Mouse (Mus musculus) lung, postnatal 0 days (tissue): ENCODE measurements at regions not wholly inside any gene's neighbourhood (a gene's known extent, or its start where the extent isn't known, plus 50 kb on each side); places are given as distances from the start of the nearest gene placed in this dataset.

ENCODE experiments used
- ATAC-seq: fragments of 200-750 bp; cut with Nextera tagmentation; 2 replicates; pipeline ENCODE4 v1.8.0; 2017; ENCODE audit warnings: moderate library complexity
- DNase-seq: peaks from one replicate; pipeline ENCODE4 v3.0.0-alpha.2; 2016; ENCODE audit warnings: low spot score
- H3K27ac ChIP-seq: fragments of 300-500 bp; sonication (generic); 2 replicates; pipeline ENCODE4 v1.5.1; 2014; ENCODE audit warnings: antibody characterized with exemption, mild to moderate bottlenecking, low read length, mixed read lengths
- H3K27me3 ChIP-seq: fragments of 300-500 bp; sonication (generic); replicated peaks from 2 replicates; pipeline ENCODE4 v1.6.1; 2014; ENCODE audit warnings: low read length, mixed read lengths; ENCODE audit not compliant: insufficient read depth
- H3K36me3 ChIP-seq: fragments of 300-500 bp; sonication (generic); 2 replicates; pipeline ENCODE4 v1.6.1; 2014; ENCODE audit warnings: low read length, mixed read lengths; ENCODE audit not compliant: insufficient read depth
- H3K4me1 ChIP-seq: fragments of 300-500 bp; sonication (generic); 2 replicates; pipeline ENCODE4 v1.6.1; 2014; ENCODE audit warnings: antibody characterized with exemption, low read depth, low read length, mixed read lengths; ENCODE audit not compliant: insufficient read depth
- H3K4me2 ChIP-seq: fragments of 300-500 bp; sonication (generic); replicated peaks from 2 replicates; pipeline ENCODE4 v1.6.1; 2014; ENCODE audit warnings: low read depth, mild to moderate bottlenecking, low read length, moderate library complexity, mixed read lengths
- H3K4me3 ChIP-seq: fragments of 300-500 bp; sonication (generic); 2 replicates; pipeline ENCODE4 v1.5.1; 2014; ENCODE audit warnings: low read depth, low read length
- H3K9ac ChIP-seq: fragments of 300-500 bp; sonication (generic); replicated peaks from 2 replicates; pipeline ENCODE4 v1.6.1; 2014; ENCODE audit warnings: low read depth, mild to moderate bottlenecking
- H3K9me3 ChIP-seq: fragments of 300-500 bp; sonication (generic); 2 replicates; pipeline ENCODE4 v1.6.1; 2016; ENCODE audit warnings: low read length, mixed read lengths
- CTCF ChIP-seq: IDR thresholded peaks from 2 replicates; pipeline ENCODE4 v1.5.1; 2016; ENCODE audit warnings: antibody characterized with exemption, mild to moderate bottlenecking
- EP300 ChIP-seq: IDR thresholded peaks from 2 replicates; pipeline ENCODE4 v1.6.1; 2016; ENCODE audit warnings: antibody characterized with exemption, mild to moderate bottlenecking, control low read depth
- WGBS: fragments of 180-500 bp; shearing (Covaris S2); extraction: QIAGEN DNeasy Blood & Tissue Kit; methylation state at CpG from one replicate; pipeline ENCODE4 v1.1.7; 2014; 5-methylcytosine and 5-hydroxymethylcytosine counted together

DNA sequence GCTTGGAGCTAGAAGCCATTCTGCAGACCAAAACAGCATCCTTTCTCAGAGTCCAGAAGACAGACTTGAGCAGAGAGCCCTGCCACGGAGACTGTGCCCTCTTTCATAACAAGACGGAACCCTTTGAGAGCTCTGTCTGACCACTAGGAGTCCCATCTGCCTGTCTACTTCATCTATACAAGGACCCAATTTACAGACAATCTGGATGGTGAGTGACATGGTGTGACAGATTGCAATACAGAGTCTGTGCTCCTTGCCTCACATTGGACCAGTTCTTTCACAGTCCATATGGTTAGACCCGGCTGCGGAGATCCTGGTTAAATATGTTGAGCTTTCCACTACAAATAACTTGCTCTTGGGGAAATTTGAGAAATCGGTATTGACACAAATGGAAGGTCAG, 410.9 kb downstream of the Gxylt1 start:
- ATAC-seq (no peak), DNase-seq (no peak)
- no peaks in the 10 kb centered on the region for H3K36me3 ChIP-seq
- no peaks in the 10 kb centered on the region for H3K4me1 ChIP-seq
- H3K4me3 ChIP-seq, result no peak overlapping the region
- H3K27me3 ChIP-seq, result no peaks in the 10 kb centered on the region
- H3K9me3 ChIP-seq, result no peaks in the 10 kb centered on the region
- no peak overlapping the region for H3K27ac ChIP-seq
- 74% methylated on average over 5 of the region's 5 CpGs for WGBS
- no peak overlapping the region for H3K9ac ChIP-seq
- H3K4me2 ChIP-seq, result no peak overlapping the region
- TF ChIP-seq CTCF (no peak; the same call in 1 of the 2 replicates), EP300 (no peak)

DNA sequence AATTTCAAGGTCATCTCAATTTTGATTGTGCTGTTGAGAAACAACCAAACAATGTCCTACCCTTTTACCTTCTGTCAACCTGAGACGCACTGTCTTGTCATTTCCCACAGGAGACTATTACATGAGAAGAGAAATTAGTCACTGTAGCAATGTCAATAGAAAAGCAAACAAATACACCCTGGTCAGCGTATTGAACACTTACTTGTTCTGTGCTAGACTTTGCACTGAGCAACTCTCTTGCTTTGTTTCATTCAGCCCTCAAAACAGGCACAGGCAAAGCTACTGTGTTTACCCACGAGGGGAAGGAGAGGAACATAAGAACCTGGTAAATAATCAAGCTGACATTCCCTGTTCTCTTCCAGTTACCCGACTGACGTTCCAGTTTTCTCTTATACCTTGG, 424.1 kb downstream of the Gxylt1 start:
- ATAC-seq (no peak), DNase-seq (no peak)
- WGBS, result 24% methylated on average over 5 of the region's 5 CpGs
- no peak overlapping the region for H3K4me2 ChIP-seq
- no peaks in the 10 kb centered on the region for H3K36me3 ChIP-seq
- TF ChIP-seq EP300 (no peak), CTCF (no peak)
- H3K4me1 ChIP-seq, result no peaks in the 10 kb centered on the region
- no peaks in the 10 kb centered on the region for H3K9me3 ChIP-seq
- no peak overlapping the region for H3K9ac ChIP-seq
- H3K27ac ChIP-seq, result no peak overlapping the region
- no peak overlapping the region for H3K4me3 ChIP-seq
- H3K27me3 ChIP-seq, result no peaks in the 10 kb centered on the region

DNA sequence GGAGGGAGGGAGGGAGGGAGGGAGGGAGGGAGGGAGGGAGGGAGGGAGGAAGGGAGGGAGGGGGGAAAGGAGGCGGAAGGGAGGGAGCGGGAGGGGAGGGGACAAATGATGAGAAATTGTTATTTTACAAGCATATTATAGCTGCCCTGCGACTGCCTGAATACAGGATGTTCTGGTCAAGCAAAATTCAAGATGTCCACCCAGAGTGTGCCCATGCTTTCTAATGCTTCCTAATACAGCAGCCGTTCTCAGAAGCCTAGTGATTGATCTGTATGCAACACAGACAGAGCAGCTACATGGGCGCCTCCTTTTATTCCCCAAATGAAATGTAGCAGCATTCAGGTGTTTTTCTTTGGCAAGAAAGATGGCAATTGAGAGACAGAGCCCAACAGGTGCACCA, 434.9 kb downstream of the Gxylt1 start:
- H3K4me2 ChIP-seq, result no peak overlapping the region
- no peaks in the 10 kb centered on the region for H3K4me1 ChIP-seq
- 79% methylated on average over 5 of the region's 5 CpGs for WGBS
- no peak overlapping the region for H3K9ac ChIP-seq
- no peak overlapping the region for H3K4me3 ChIP-seq
- no peak for DNase-seq
- no peak for ATAC-seq
- no peaks in the 10 kb centered on the region for H3K27me3 ChIP-seq
- TF ChIP-seq EP300, result no peak
- no peak for TF ChIP-seq CTCF
- H3K9me3 ChIP-seq, result no peaks in the 10 kb centered on the region
- H3K36me3 ChIP-seq, result no peaks in the 10 kb centered on the region
- H3K27ac ChIP-seq, result no peak overlapping the region

DNA sequence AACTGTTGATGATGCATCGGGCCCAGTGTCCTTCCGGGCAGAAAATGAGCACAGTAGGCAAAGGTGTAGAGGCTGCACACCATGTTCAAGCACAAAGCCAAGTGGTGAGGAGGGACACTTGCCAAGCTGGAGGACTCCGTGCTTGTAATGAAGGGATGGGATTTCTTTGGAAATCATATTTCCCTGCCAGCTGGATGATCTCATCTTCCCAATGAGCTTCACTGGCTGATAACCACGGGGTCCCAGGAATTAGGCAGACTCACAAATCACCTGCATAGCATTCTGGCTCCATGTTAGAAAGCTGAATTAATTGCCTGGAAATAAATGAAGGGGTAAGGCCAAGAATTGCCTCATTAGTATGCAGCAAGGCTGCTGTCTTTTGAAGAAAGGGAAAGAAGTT, 435.4 kb downstream of the Gxylt1 start:
- TF ChIP-seq CTCF, result no peak
- no peak for TF ChIP-seq EP300
- WGBS, result 68% methylated on average over 4 of the region's 4 CpGs
- H3K9ac ChIP-seq, result no peak overlapping the region
- no peaks in the 10 kb centered on the region for H3K27me3 ChIP-seq
- DNase-seq (no peak), ATAC-seq (no peak)
- H3K36me3 ChIP-seq, result no peaks in the 10 kb centered on the region
- no peak overlapping the region for H3K27ac ChIP-seq
- no peaks in the 10 kb centered on the region for H3K9me3 ChIP-seq
- H3K4me3 ChIP-seq, result no peak overlapping the region
- no peak overlapping the region for H3K4me2 ChIP-seq
- H3K4me1 ChIP-seq, result no peaks in the 10 kb centered on the region

DNA sequence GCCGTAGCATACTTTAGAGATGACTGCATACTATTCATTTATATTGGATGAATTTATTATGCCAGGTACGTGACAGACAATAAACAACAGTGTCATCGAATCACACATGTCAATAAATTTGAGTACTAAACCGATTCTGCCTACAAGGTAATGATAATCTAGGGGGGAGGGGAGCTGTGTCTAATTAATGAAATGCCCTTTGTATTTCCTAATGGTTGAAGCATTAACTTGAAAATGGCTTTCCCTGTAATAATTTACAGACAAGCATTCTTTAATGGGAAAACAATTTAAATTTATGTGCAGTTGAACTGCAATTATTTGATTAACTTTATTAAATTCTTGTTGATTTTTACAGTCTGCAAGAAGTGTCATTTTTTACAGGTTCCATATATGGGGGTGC, 429.5 kb downstream of the Pdzrn4 start:
- Histone ChIP-seq H3K9me3 (no peaks in the 10 kb centered on the region), H3K27me3 (no peaks in the 10 kb centered on the region), H3K4me1 (no peaks in the 10 kb centered on the region), H3K4me3 (no peak overlapping the region), H3K36me3 (no peaks in the 10 kb centered on the region), H3K27ac (no peak overlapping the region), H3K9ac (no peak overlapping the region), H3K4me2 (no peak overlapping the region)
- 79% methylated on average over 4 of the region's 4 CpGs for WGBS
- no peak for TF ChIP-seq EP300
- no peak for DNase-seq
- no peak for ATAC-seq
